Comparison of ENCODE assay signal across 9 mouse cellular contexts in the genomic region with DNA sequence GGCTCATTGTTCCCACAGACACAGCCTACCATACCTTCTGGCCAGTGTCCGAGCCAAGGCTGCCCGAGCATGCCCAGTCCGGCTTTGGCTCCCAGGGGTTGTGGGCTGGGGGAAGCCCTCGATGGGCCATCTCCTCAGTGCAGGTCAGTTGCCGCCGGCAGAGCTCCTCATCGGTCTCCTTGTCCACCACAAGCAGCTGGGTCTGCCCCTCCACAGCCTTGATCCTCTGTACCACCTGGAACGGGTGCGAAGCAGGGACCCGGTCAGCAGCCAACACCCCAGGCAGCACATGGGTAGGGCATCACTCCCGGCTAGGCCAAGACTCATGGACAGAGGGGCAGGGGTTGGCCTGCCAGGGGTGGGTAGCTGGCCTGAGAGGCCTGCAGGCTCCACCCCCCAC. TPM values are rescaled to one million over a fixed set of nuclear protein-coding genes. Genes with fewer than 3 reads are reported as not detected.
A peak's percentile ranks its signal among the peaks of the same experiment; 100 is the strongest.
DNase-seq lines count a peak whose midpoint lies in the region; ATAC-seq and TF ChIP-seq lines count a peak whose summit lies in the region.
"Had no signal": no experiment of that assay in that cellular context is flagged by ENCODE, and none has a peak within 500 bp of the region (broad histone marks: within the 10 kb centered on the region; RNA-seq: fewer than 3 reads in every experiment).

No protein-coding gene starts in this region.

- WGBS in hindbrain, embryonic 15.5 days, result 80% methylated on average over 11 of the region's 11 CpGs
- WGBS in neural tube, embryonic 13.5 days, result 80% methylated on average over 11 of the region's 11 CpGs

- DNase-seq in cerebellum, postnatal 25 days, result peak; percentile 54 to 61
- no peak for DNase-seq in cerebellum, postnatal 14 days
- no peak for DNase-seq in layer of hippocampus, adult 2 months (ENCODE audit: low spot score in 2 of 2)
- DNase-seq in layer of hippocampus, postnatal 14 days (ENCODE audit: low spot score in 2 of 2), result no peak
- DNase-seq in embryo, embryonic 11 days, result no peak
- no peak for DNase-seq in gastrocnemius, postnatal 14 days

- peak overlapping the region; percentile 34 for H3K4me3 ChIP-seq in layer of hippocampus, adult 2 months
- 0 out of 2 replicates have a peak overlapping the region, but pooled peaks have one; percentile 3 for H3K4me3 ChIP-seq in hindbrain, embryonic 15.5 days
- peak overlapping the region; percentile 13; the same call in 1 of the 2 replicates for H3K4me3 ChIP-seq in neural tube, embryonic 13.5 days

- H3K27ac ChIP-seq in layer of hippocampus, adult 2 months, result peak overlapping the region; percentile 89
- H3K27ac ChIP-seq in hindbrain, embryonic 15.5 days (replicated peaks), result no peak overlapping the region
- H3K27ac ChIP-seq in neural tube, embryonic 13.5 days (replicated peaks), result peak overlapping the region; percentile 28; the same call in 1 of the 2 replicates
- H3K27ac ChIP-seq: macrophage had no signal

- no peak for ATAC-seq in hindbrain, embryonic 15.5 days (ENCODE audit: low FRiP score, low read depth)
- ATAC-seq in neural tube, embryonic 13.5 days (ENCODE audit: low read depth), result no peak

- intact Hi-C loops in gastrocnemius, postnatal 14 days (cut with DNase I; ENCODE audit: low total_unique reads), result no loop called here

- H3K27me3 ChIP-seq in hindbrain, embryonic 15.5 days, result 0 out of 2 replicates have a peak, but pooled peaks cover 7% of the 10 kb centered on the region
- peaks cover 28% of the 10 kb centered on the region for H3K27me3 ChIP-seq in neural tube, embryonic 13.5 days

- H3K4me1 ChIP-seq in hindbrain, embryonic 15.5 days (replicated peaks), result peaks cover 17% of the 10 kb centered on the region
- peaks cover 38% of the 10 kb centered on the region for H3K4me1 ChIP-seq in neural tube, embryonic 13.5 days (replicated peaks)

- no peak for TF ChIP-seq CTCF in layer of hippocampus, adult 2 months (conservative IDR thresholded peaks at IDR 0.05)

- no peaks in the 10 kb centered on the region for H3K36me3 ChIP-seq in hindbrain, embryonic 15.5 days
- H3K36me3 ChIP-seq in neural tube, embryonic 13.5 days, result no peaks in the 10 kb centered on the region

- H3K4me2 ChIP-seq in hindbrain, embryonic 15.5 days, result peak overlapping the region; percentile 36
- peak overlapping the region; percentile 13; the same call in 1 of the 2 replicates for H3K4me2 ChIP-seq in neural tube, embryonic 13.5 days

- no peak overlapping the region for H3K9ac ChIP-seq in hindbrain, embryonic 15.5 days
- peak overlapping the region; percentile 18; the same call in 1 of the 2 replicates for H3K9ac ChIP-seq in neural tube, embryonic 13.5 days

- no peaks in the 10 kb centered on the region for H3K9me3 ChIP-seq in hindbrain, embryonic 15.5 days
- H3K9me3 ChIP-seq in neural tube, embryonic 13.5 days, result no peaks in the 10 kb centered on the region

RNA-seq across cellular contexts. Expression of gene Slc9a3r2, which starts 2.6 kb away (rescaled TPM):
- 10 to 100 TPM; 41.9 to 44.1 TPM for total RNA-seq in layer of hippocampus, adult 2 months (2021)
- total RNA-seq in layer of hippocampus, postnatal 14 days (2021), result 10 to 100 TPM; 47.9 to 52.4 TPM
- polyA plus RNA-seq in hindbrain, embryonic 15.5 days (2015; fragmentation: Nextera tagmentation; extraction: Ambion mirVana), result 55.5 and 57.0 TPM in 2 replicates
- 35.4 and 42.6 TPM in 2 replicates for polyA plus RNA-seq in neural tube, embryonic 13.5 days (2015; fragmentation: Nextera tagmentation; extraction: Ambion mirVana)
- total RNA-seq in gastrocnemius, postnatal 14 days (2021), result 10 to 100 TPM; 36.2 to 46.3 TPM
- polyA plus RNA-seq: macrophage had no signal

RNA-seq across cellular contexts. Expression of gene Npw, which starts 10.8 kb away (rescaled TPM):
- total RNA-seq in layer of hippocampus, adult 2 months (2021), result 1 to 10 TPM; 2.0 to 2.3 TPM
- 1 to 10 TPM; 3.7 to 3.9 TPM for total RNA-seq in layer of hippocampus, postnatal 14 days (2021)
- 0.31 and 0.54 TPM in 2 replicates for polyA plus RNA-seq in hindbrain, embryonic 15.5 days (2015; fragmentation: Nextera tagmentation; extraction: Ambion mirVana)
- polyA plus RNA-seq in neural tube, embryonic 13.5 days (2015; fragmentation: Nextera tagmentation; extraction: Ambion mirVana), result not detected in 2 replicates
- not detected for total RNA-seq in gastrocnemius, postnatal 14 days (2021)
- polyA plus RNA-seq: macrophage had no signal

RNA-seq across cellular contexts. Expression of gene Nthl1, which starts 15.0 kb away (rescaled TPM):
- 1 to 10 TPM; 6.2 to 6.8 TPM for total RNA-seq in layer of hippocampus, adult 2 months (2021)
- total RNA-seq in layer of hippocampus, postnatal 14 days (2021), result 1 to 10 TPM; 3.9 to 5.3 TPM
- polyA plus RNA-seq in hindbrain, embryonic 15.5 days (2015; fragmentation: Nextera tagmentation; extraction: Ambion mirVana), result 11.4 and 11.6 TPM in 2 replicates
- polyA plus RNA-seq in neural tube, embryonic 13.5 days (2015; fragmentation: Nextera tagmentation; extraction: Ambion mirVana), result 7.4 and 9.7 TPM in 2 replicates
- 1 to 10 TPM; 2.2 to 3.6 TPM for total RNA-seq in gastrocnemius, postnatal 14 days (2021)

RNA-seq across cellular contexts. Expression of gene Tsc2, which starts 15.1 kb away (rescaled TPM):
- total RNA-seq in layer of hippocampus, adult 2 months (2021), result 100 to 1,000 TPM; 192 to 223 TPM
- 100 to 1,000 TPM; 160 to 162 TPM for total RNA-seq in layer of hippocampus, postnatal 14 days (2021)
- 71.7 and 81.0 TPM in 2 replicates for polyA plus RNA-seq in hindbrain, embryonic 15.5 days (2015; fragmentation: Nextera tagmentation; extraction: Ambion mirVana)
- polyA plus RNA-seq in neural tube, embryonic 13.5 days (2015; fragmentation: Nextera tagmentation; extraction: Ambion mirVana), result 62.5 and 73.0 TPM in 2 replicates
- total RNA-seq in gastrocnemius, postnatal 14 days (2021), result 10 to 100 TPM; 50.6 to 53.0 TPM

RNA-seq across cellular contexts. Expression of gene Zfp598, which starts 22.0 kb away (rescaled TPM):
- total RNA-seq in layer of hippocampus, adult 2 months (2021), result 10 to 100 TPM; 36.6 to 43.9 TPM
- 10 to 100 TPM; 36.5 to 40.7 TPM for total RNA-seq in layer of hippocampus, postnatal 14 days (2021)
- 20.6 and 24.5 TPM in 2 replicates for polyA plus RNA-seq in hindbrain, embryonic 15.5 days (2015; fragmentation: Nextera tagmentation; extraction: Ambion mirVana)
- 20.9 and 22.2 TPM in 2 replicates for polyA plus RNA-seq in neural tube, embryonic 13.5 days (2015; fragmentation: Nextera tagmentation; extraction: Ambion mirVana)
- 10 to 100 TPM; 13.9 to 16.3 TPM for total RNA-seq in gastrocnemius, postnatal 14 days (2021)

Comparison
In these comparisons a context has a peak if more than half of its experiments do, and no peak if none do; other contexts are left out.
1. DNase-seq: peak in cerebellum, postnatal 25 days (2 of 2); none in cerebellum, postnatal 14 days (0 of 2), layer of hippocampus, adult 2 months (0 of 2), layer of hippocampus, postnatal 14 days (0 of 2), embryo, embryonic 11 days (single experiment) and gastrocnemius, postnatal 14 days (single experiment).
2. Peak in every context shown above with its lines, with median percentiles within 50 percentile points of each other: H3K4me3 ChIP-seq.